Mouse (Mus musculus): ENCODE data around the gene Shroom1. TPM values are rescaled to one million over a fixed set of nuclear protein-coding genes. Genes with fewer than 3 reads are reported as not detected.

The Shroom1 gene
- polyA plus RNA-seq, 1 experiment from 2014 or later = 2.1 TPM

- Histone ChIP-seq H3K27ac (no peak within 1 kb of the TSS), H3K36me3 (no peaks in the 10 kb centered on the region), H3K4me2 (replicated peaks) (peak within 1 kb of the TSS; percentile 57), H3K9me3 (no peaks in the 10 kb centered on the region), H3K27me3 (replicated peaks) (peaks cover 67% of the 10 kb centered on the region), H3K4me3 (peak within 1 kb of the TSS; percentile 7; the same call in 1 of the 2 replicates), H3K4me1 (peaks cover 23% of the 10 kb centered on the region), H3K9ac (0 out of 2 replicates have a peak within 1 kb of the TSS, but pooled peaks have one; percentile 30)
- WGBS = 4% methylated on average over 29 of the region's 29 CpGs
- ATAC-seq (ENCODE audit: low FRiP score, low read depth) = peak; percentile 81
Observed at GRCm38 (mm10) chr11:53469968-53470695, 13.1 kb downstream of the Shroom1 start, which contains the start of gene Gm9837. Gm9837 (minus strand) TSS chr11:53470479.

DNA sequence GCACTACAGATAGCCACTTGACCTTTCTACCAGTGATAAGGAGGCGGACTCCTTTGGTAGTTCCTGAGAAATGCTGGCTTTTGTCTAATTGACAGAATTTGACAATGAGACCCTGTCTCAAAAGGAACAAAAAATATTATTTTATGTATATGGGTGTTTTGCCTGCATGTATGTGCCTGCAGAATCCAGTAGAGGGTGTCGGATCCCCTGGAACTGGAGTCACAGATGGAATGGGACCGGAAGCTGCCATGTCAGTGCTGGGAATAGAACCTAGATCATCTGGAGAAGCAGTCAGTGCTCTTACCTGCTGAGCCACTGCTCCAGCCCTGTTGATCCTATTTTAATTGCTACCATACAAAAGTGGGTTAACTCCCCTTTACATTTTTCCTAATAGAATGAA is 15.7 kb downstream of the Shroom1 start:
- Histone ChIP-seq H3K4me3 (no peak overlapping the region), H3K9ac (no peak overlapping the region), H3K27me3 (replicated peaks) (peaks cover 50% of the 10 kb centered on the region), H3K36me3 (no peaks in the 10 kb centered on the region), H3K9me3 (no peaks in the 10 kb centered on the region), H3K4me1 (peaks cover 12% of the 10 kb centered on the region), H3K4me2 (replicated peaks) (no peak overlapping the region), H3K27ac (no peak overlapping the region)
- ATAC-seq (ENCODE audit: low FRiP score, low read depth) = no peak
- WGBS = 79% methylated on average over 3 of the region's 3 CpGs

DNA sequence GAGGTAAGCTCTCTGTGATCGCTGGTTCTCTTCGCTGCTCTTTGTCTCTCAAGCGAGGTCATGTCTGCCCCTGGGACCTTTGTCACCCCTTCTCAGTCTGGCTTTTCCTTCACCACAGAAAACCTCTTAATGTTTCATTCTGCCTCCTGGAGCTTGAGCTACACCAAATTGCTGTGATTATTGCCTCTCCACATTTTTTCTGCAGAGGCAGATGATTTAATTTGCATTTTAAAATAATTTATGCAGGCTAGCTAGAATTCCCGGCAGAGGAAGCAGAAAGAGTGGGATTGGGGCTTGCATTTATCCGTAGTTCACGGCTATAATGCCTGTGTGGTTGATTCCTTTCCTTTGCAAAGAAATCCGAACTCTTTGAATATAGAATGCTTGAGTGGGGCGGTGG is 18.6 kb downstream of the Shroom1 start:
- Histone ChIP-seq H3K4me3 (no peak overlapping the region), H3K36me3 (no peaks in the 10 kb centered on the region), H3K9ac (no peak overlapping the region), H3K4me2 (replicated peaks) (peak overlapping the region; percentile 10), H3K4me1 (peaks cover 25% of the 10 kb centered on the region), H3K27ac (no peak overlapping the region), H3K27me3 (replicated peaks) (peaks cover 71% of the 10 kb centered on the region), H3K9me3 (0 out of 2 replicates have a peak, but pooled peaks cover 8% of the 10 kb centered on the region)
- no peak for ATAC-seq (ENCODE audit: low FRiP score, low read depth)
- 25% methylated on average over 8 of the region's 8 CpGs for WGBS

GRCm38 (mm10) chr11:53477833-53478232 is 20.8 kb downstream of the Shroom1 start:
- H3K36me3 ChIP-seq = no peaks in the 10 kb centered on the region
- no peak for ATAC-seq (ENCODE audit: low FRiP score, low read depth)
- H3K9me3 ChIP-seq = 0 out of 2 replicates have a peak, but pooled peaks cover 8% of the 10 kb centered on the region
- H3K4me1 ChIP-seq = peaks cover 19% of the 10 kb centered on the region
- H3K9ac ChIP-seq = no peak overlapping the region
- H3K27me3 ChIP-seq (replicated peaks) = peaks cover 71% of the 10 kb centered on the region
- peak overlapping the region; percentile 73; the same call in 1 of the 2 replicates for H3K4me2 ChIP-seq (replicated peaks)
- 46% methylated on average over 7 of the region's 7 CpGs for WGBS
- no peak overlapping the region for H3K27ac ChIP-seq
- H3K4me3 ChIP-seq = no peak overlapping the region

DNA sequence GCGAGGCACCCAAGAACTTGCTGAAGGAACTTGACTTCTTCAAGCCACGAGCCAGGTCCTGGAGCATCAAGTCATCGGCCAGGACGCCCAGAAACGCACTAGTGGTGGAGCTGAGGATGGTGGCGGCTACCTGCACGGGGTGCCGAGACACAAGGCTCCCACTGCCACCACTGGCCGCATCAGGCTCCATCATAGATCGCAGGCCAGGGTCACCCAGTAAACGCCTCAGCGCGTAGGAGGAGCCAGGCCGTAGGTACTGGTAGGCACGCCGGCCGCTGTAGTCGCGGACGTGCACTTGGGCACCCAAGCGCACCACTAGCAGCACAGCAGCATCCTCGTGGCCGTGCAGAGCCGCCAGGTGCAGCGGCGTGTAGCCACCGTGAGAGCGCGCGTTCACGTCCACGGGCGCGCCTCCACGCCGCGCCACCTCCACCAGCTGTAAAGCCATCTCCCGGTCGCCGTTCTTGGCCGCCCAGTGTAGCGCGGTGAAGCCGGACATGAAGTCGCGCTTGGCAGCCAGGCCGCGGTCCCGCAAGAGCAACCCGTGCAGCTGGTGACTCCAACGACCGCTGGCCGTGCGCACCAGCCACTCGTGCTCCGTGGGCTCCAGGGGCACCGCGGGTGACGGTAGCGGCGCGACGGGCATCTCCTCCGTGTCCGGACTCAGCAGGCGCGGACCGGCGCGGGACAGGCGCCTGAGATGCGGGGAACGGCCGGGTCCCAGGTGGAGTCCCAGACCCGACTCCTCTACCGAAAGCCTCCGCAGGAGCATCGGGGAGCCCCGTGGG is 21.6 kb downstream of the Shroom1 start:
- H3K4me2 ChIP-seq (replicated peaks) = peak overlapping the region; percentile 73
- peaks cover 19% of the 10 kb centered on the region for H3K4me1 ChIP-seq
- H3K4me3 ChIP-seq = peak overlapping the region; percentile 38
- no peaks in the 10 kb centered on the region for H3K36me3 ChIP-seq
- H3K27me3 ChIP-seq (replicated peaks) = peaks cover 69% of the 10 kb centered on the region
- ATAC-seq (ENCODE audit: low FRiP score, low read depth) = no peak
- H3K27ac ChIP-seq = no peak overlapping the region
- 0 out of 2 replicates have a peak, but pooled peaks cover 8% of the 10 kb centered on the region for H3K9me3 ChIP-seq
- H3K9ac ChIP-seq = peak overlapping the region; percentile 45
- WGBS = 5% methylated on average over 79 of the region's 79 CpGs

GRCm38 (mm10) chr11:53479171-53479782 is 22.3 kb downstream of the Shroom1 start:
- peak overlapping the region; percentile 73 for H3K4me2 ChIP-seq (replicated peaks)
- H3K4me3 ChIP-seq = peak overlapping the region; percentile 38
- WGBS = 1% methylated on average over 62 of the region's 62 CpGs
- peak overlapping the region; percentile 45 for H3K9ac ChIP-seq
- H3K27me3 ChIP-seq (replicated peaks) = peaks cover 70% of the 10 kb centered on the region
- peak; percentile 70 for ATAC-seq (ENCODE audit: low FRiP score, low read depth)
- no peaks in the 10 kb centered on the region for H3K36me3 ChIP-seq
- H3K27ac ChIP-seq = no peak overlapping the region
- H3K9me3 ChIP-seq = 0 out of 2 replicates have a peak, but pooled peaks cover 8% of the 10 kb centered on the region
- peaks cover 19% of the 10 kb centered on the region for H3K4me1 ChIP-seq

DNA sequence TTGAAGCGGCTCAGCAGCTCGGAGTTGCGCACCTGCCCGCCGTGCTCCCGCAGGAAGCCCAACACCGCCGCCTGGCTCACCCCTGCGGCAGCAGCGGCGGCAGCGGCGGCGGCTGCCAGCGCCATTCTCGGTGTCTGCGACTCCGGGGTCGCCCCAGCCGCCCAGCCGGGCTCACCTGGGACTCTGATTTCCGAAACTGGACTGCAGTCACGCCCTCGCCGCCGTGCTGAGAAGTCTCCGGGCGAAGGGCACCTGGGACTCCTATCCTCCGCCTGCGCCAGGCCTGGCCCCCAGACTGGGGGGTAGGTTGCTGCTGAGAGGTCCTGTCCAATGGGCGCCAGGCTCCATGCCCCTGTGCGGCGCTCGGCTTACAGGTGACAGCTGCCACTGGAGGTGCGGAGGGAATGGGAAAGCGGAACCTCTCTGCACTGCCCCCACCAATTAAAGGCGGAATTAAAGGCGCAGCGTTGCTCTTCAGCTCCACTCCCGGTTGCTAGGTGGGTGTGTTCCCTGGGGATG is 22.8 kb downstream of the Shroom1 start, which contains the start of the genes Gm9945 and Sowaha:
Gm9945 (plus strand) TSS at position 384 of the 519 bp plus-strand sequence.
Sowaha (minus strand) TSS at position 492 of the 519 bp plus-strand sequence.
- Histone ChIP-seq H3K9ac (peak within 1 kb of the TSS; percentile 45), H3K27ac (no peak within 1 kb of the TSS), H3K4me3 (peak within 1 kb of the TSS; percentile 38), H3K27me3 (replicated peaks) (peaks cover 65% of the 10 kb centered on the region), H3K9me3 (0 out of 2 replicates have a peak, but pooled peaks cover 8% of the 10 kb centered on the region), H3K36me3 (no peaks in the 10 kb centered on the region), H3K4me2 (replicated peaks) (peak within 1 kb of the TSS; percentile 73), H3K4me1 (peaks cover 19% of the 10 kb centered on the region)
- WGBS = 3% methylated on average over 40 of the region's 40 CpGs
- peak; percentile 56; the same call in 1 of the 2 replicates for ATAC-seq (ENCODE audit: low FRiP score, low read depth)

- WGBS = 74% methylated on average over 4 of the region's 4 CpGs
- Histone ChIP-seq H3K4me1 (peaks cover 19% of the 10 kb centered on the region), H3K27me3 (replicated peaks) (peaks cover 63% of the 10 kb centered on the region), H3K27ac (no peak overlapping the region), H3K4me2 (replicated peaks) (no peak overlapping the region), H3K9ac (no peak overlapping the region), H3K4me3 (no peak overlapping the region), H3K36me3 (no peaks in the 10 kb centered on the region), H3K9me3 (0 out of 2 replicates have a peak, but pooled peaks cover 8% of the 10 kb centered on the region)
- ATAC-seq (ENCODE audit: low FRiP score, low read depth) = no peak
Observed at GRCm38 (mm10) chr11:53481088-53481730, 24.2 kb downstream of the Shroom1 start.

GRCm38 (mm10) chr11:53483159-53483891 is 26.3 kb downstream of the Shroom1 start:
- no peak overlapping the region for H3K27ac ChIP-seq
- H3K9ac ChIP-seq = no peak overlapping the region
- 0 out of 2 replicates have a peak, but pooled peaks cover 8% of the 10 kb centered on the region for H3K9me3 ChIP-seq
- peaks cover 28% of the 10 kb centered on the region for H3K4me1 ChIP-seq
- no peak for ATAC-seq (ENCODE audit: low FRiP score, low read depth)
- H3K4me3 ChIP-seq = no peak overlapping the region
- H3K36me3 ChIP-seq = no peaks in the 10 kb centered on the region
- WGBS = 75% methylated on average over 9 of the region's 9 CpGs
- peaks cover 67% of the 10 kb centered on the region for H3K27me3 ChIP-seq (replicated peaks)
- H3K4me2 ChIP-seq (replicated peaks) = no peak overlapping the region

DNA sequence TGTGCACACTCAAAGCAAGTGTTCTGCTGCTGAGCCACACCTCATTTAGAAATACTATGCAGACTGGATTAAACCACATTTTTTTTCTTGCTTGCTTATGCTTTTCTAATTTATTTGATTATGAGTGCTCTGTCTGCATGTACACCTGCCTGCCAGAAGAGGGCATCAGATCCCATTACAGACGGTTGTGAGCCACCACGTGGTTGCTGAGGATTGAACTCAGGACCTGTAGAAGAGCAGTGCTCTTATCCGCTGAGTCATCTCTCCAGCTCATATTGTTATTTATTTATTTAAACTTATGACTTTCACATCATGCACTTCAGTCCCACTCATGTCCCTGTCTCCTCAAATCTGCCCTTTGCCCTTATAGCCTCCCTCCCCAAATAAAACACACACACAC is 28.7 kb downstream of the Shroom1 start:
- no peaks in the 10 kb centered on the region for H3K36me3 ChIP-seq
- 0 out of 2 replicates have a peak, but pooled peaks cover 3% of the 10 kb centered on the region for H3K9me3 ChIP-seq
- peaks cover 46% of the 10 kb centered on the region for H3K27me3 ChIP-seq (replicated peaks)
- H3K9ac ChIP-seq = no peak overlapping the region
- peaks cover 10% of the 10 kb centered on the region for H3K4me1 ChIP-seq
- 45% methylated on average over 3 of the region's 3 CpGs for WGBS
- H3K27ac ChIP-seq = no peak overlapping the region
- H3K4me2 ChIP-seq (replicated peaks) = no peak overlapping the region
- no peak for ATAC-seq (ENCODE audit: low FRiP score, low read depth)
- H3K4me3 ChIP-seq = no peak overlapping the region

DNA sequence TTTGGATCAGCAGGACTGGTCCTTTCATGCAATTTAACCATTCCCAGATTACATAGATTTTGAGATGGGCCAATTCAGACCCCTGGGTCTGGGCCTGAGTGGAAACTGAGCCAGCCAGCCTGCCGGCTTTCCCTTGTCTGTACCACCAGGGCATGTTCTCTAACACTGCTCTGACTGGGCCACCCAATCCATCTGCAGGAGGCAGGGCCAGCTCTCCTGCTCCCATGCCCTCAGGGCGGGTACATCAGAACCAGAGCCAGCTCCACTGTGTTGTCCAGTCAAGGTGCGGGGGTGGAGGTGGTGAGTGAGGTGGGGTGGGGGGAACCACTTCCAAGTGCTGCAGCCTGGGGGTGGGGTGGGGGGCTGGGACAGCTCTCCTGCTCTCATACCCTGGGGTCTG is 29.3 kb downstream of the Shroom1 start:
- Histone ChIP-seq H3K9me3 (0 out of 2 replicates have a peak, but pooled peaks cover 3% of the 10 kb centered on the region), H3K36me3 (no peaks in the 10 kb centered on the region), H3K27me3 (replicated peaks) (peaks cover 40% of the 10 kb centered on the region), H3K4me1 (peaks cover 10% of the 10 kb centered on the region), H3K4me3 (no peak overlapping the region), H3K4me2 (replicated peaks) (no peak overlapping the region), H3K27ac (no peak overlapping the region), H3K9ac (no peak overlapping the region)
- ATAC-seq (ENCODE audit: low FRiP score, low read depth) = no peak
- WGBS = 75% methylated on average over 3 of the region's 3 CpGs
